Mouse (Mus musculus): Measurements from ENCODE around the gene Fez1.

GRCm38 (mm10) chr9:36857476-36858117 is 35.9 kb downstream of the Fez1 start:
- no peak for TF ChIP-seq CTCF (IDR thresholded peaks at IDR 0.05; ENCODE audit: borderline replicate concordance, insufficient read depth, low read length)
- TF ChIP-seq POLR2A (IDR thresholded peaks at IDR 0.05; ENCODE audit: low read depth, low read length) = no peak
